Mouse (Mus musculus): ENCODE measurements around the gene Smad5. TPM values are rescaled to one million over a fixed set of nuclear protein-coding genes. Genes with fewer than 3 reads are reported as not detected.
A peak's percentile ranks its signal among the peaks of the same experiment; 100 is the strongest.

Smad5 gene
- polyA plus RNA-seq, 1 experiment from 2014 or later, result 62.2 TPM

GRCm38 (mm10) chr13:56741691-56742090, 38.9 kb downstream of the Smad5 start:
- Histone ChIP-seq H3K4me2 (replicated peaks; ENCODE audit: low read depth, low read length) (no peak overlapping the region), H3K9me3 (ENCODE audit: control insufficient read depth, low read length) (no peaks in the 10 kb centered on the region), H3K36me3 (ENCODE audit: control insufficient read depth, insufficient read depth, low read length) (peaks cover 44% of the 10 kb centered on the region), H3K9ac (ENCODE audit: low read depth, low read length) (no peak overlapping the region), H3K27me3 (ENCODE audit: control insufficient read depth, insufficient read depth, low read length) (no peaks in the 10 kb centered on the region), H3K4me3 (ENCODE audit: low read length) (no peak overlapping the region), H3K27ac (ENCODE audit: low read depth, low read length) (no peak overlapping the region), H3K4me1 (ENCODE audit: control insufficient read depth, insufficient read depth, low read length) (no peaks in the 10 kb centered on the region)
- no peak for ATAC-seq (ENCODE audit: low FRiP score, low TSS enrichment)
- 90% methylated on average over 7 of the region's 7 CpGs for WGBS

GRCm38 (mm10) chr13:56742325-56742901, 39.6 kb downstream of the Smad5 start:
- ATAC-seq (ENCODE audit: low FRiP score, low TSS enrichment), result no peak
- H3K4me2 ChIP-seq (replicated peaks; ENCODE audit: low read depth, low read length), result no peak overlapping the region
- no peak overlapping the region for H3K4me3 ChIP-seq (ENCODE audit: low read length)
- no peaks in the 10 kb centered on the region for H3K9me3 ChIP-seq (ENCODE audit: control insufficient read depth, low read length)
- H3K27ac ChIP-seq (ENCODE audit: low read depth, low read length), result no peak overlapping the region
- H3K36me3 ChIP-seq (ENCODE audit: control insufficient read depth, insufficient read depth, low read length), result peaks cover 37% of the 10 kb centered on the region
- no peaks in the 10 kb centered on the region for H3K27me3 ChIP-seq (ENCODE audit: control insufficient read depth, insufficient read depth, low read length)
- WGBS, result 89% methylated on average over 6 of the region's 6 CpGs
- H3K9ac ChIP-seq (ENCODE audit: low read depth, low read length), result no peak overlapping the region
- no peaks in the 10 kb centered on the region for H3K4me1 ChIP-seq (ENCODE audit: control insufficient read depth, insufficient read depth, low read length)

- peaks cover 3% of the 10 kb centered on the region; the same call in 1 of the 2 replicates for H3K36me3 ChIP-seq (ENCODE audit: control insufficient read depth, insufficient read depth, low read length)
- H3K4me2 ChIP-seq (replicated peaks; ENCODE audit: low read depth, low read length), result no peak overlapping the region
- WGBS, result 75% methylated on average over 10 of the region's 10 CpGs
- H3K4me1 ChIP-seq (ENCODE audit: control insufficient read depth, insufficient read depth, low read length), result no peaks in the 10 kb centered on the region
- H3K27ac ChIP-seq (ENCODE audit: low read depth, low read length), result no peak overlapping the region
- H3K27me3 ChIP-seq (ENCODE audit: control insufficient read depth, insufficient read depth, low read length), result peaks cover 8% of the 10 kb centered on the region
- ATAC-seq (ENCODE audit: low FRiP score, low TSS enrichment), result no peak
- H3K9ac ChIP-seq (ENCODE audit: low read depth, low read length), result no peak overlapping the region
- H3K4me3 ChIP-seq (ENCODE audit: low read length), result no peak overlapping the region
- no peaks in the 10 kb centered on the region for H3K9me3 ChIP-seq (ENCODE audit: control insufficient read depth, low read length)
Observed at GRCm38 (mm10) chr13:56746739-56747532, 44.1 kb downstream of the Smad5 start.

- no peak overlapping the region for H3K27ac ChIP-seq (ENCODE audit: low read depth, low read length)
- no peak overlapping the region for H3K4me3 ChIP-seq (ENCODE audit: low read length)
- WGBS, result 53% methylated on average over 8 of the region's 8 CpGs
Observed at GRCm38 (mm10) chr13:56747554-56747953, 44.7 kb downstream of the Smad5 start.

GRCm38 (mm10) chr13:56749377-56749776, 46.6 kb downstream of the Smad5 start:
- Histone ChIP-seq H3K9me3 (ENCODE audit: control insufficient read depth, low read length) (no peaks in the 10 kb centered on the region), H3K36me3 (ENCODE audit: control insufficient read depth, insufficient read depth, low read length) (no peaks in the 10 kb centered on the region), H3K4me1 (ENCODE audit: control insufficient read depth, insufficient read depth, low read length) (peaks cover 11% of the 10 kb centered on the region; the same call in 1 of the 2 replicates), H3K27ac (ENCODE audit: low read depth, low read length) (no peak overlapping the region), H3K27me3 (ENCODE audit: control insufficient read depth, insufficient read depth, low read length) (peaks cover 33% of the 10 kb centered on the region), H3K4me2 (replicated peaks; ENCODE audit: low read depth, low read length) (no peak overlapping the region), H3K4me3 (ENCODE audit: low read length) (no peak overlapping the region), H3K9ac (ENCODE audit: low read depth, low read length) (no peak overlapping the region)
- 74% methylated on average over 7 of the region's 7 CpGs for WGBS
- ATAC-seq (ENCODE audit: low FRiP score, low TSS enrichment), result no peak

More at GRCm38 (mm10) chr13:56747554-56747953, 44.7 kb downstream of the Smad5 start:
- 0 out of 2 replicates have a peak, but pooled peaks cover 3% of the 10 kb centered on the region for H3K36me3 ChIP-seq (ENCODE audit: control insufficient read depth, insufficient read depth, low read length)
- no peak overlapping the region for H3K4me2 ChIP-seq (replicated peaks; ENCODE audit: low read depth, low read length)
- no peak for ATAC-seq (ENCODE audit: low FRiP score, low TSS enrichment)
- no peaks in the 10 kb centered on the region for H3K9me3 ChIP-seq (ENCODE audit: control insufficient read depth, low read length)
- 0 out of 2 replicates have a peak, but pooled peaks cover under 1% of the 10 kb centered on the region for H3K4me1 ChIP-seq (ENCODE audit: control insufficient read depth, insufficient read depth, low read length)
- no peak overlapping the region for H3K9ac ChIP-seq (ENCODE audit: low read depth, low read length)
- peaks cover 15% of the 10 kb centered on the region for H3K27me3 ChIP-seq (ENCODE audit: control insufficient read depth, insufficient read depth, low read length)

- peaks cover 38% of the 10 kb centered on the region for H3K27me3 ChIP-seq (ENCODE audit: control insufficient read depth, insufficient read depth, low read length)
- no peaks in the 10 kb centered on the region for H3K36me3 ChIP-seq (ENCODE audit: control insufficient read depth, insufficient read depth, low read length)
- no peak overlapping the region for H3K9ac ChIP-seq (ENCODE audit: low read depth, low read length)
- H3K4me3 ChIP-seq (ENCODE audit: low read length), result no peak overlapping the region
- peaks cover 11% of the 10 kb centered on the region; the same call in 1 of the 2 replicates for H3K4me1 ChIP-seq (ENCODE audit: control insufficient read depth, insufficient read depth, low read length)
- H3K27ac ChIP-seq (ENCODE audit: low read depth, low read length), result no peak overlapping the region
- H3K9me3 ChIP-seq (ENCODE audit: control insufficient read depth, low read length), result no peaks in the 10 kb centered on the region
- no peak overlapping the region for H3K4me2 ChIP-seq (replicated peaks; ENCODE audit: low read depth, low read length)
- 39% methylated on average over 5 of the region's 5 CpGs for WGBS
- ATAC-seq (ENCODE audit: low FRiP score, low TSS enrichment), result no peak
Observed at GRCm38 (mm10) chr13:56751774-56752173, 49.0 kb downstream of the Smad5 start.

GRCm38 (mm10) chr13:56752474-56753191, 49.8 kb downstream of the Smad5 start:
- Histone ChIP-seq H3K4me2 (replicated peaks; ENCODE audit: low read depth, low read length) (peak overlapping the region; percentile 94), H3K9ac (ENCODE audit: low read depth, low read length) (peak overlapping the region; percentile 45), H3K9me3 (ENCODE audit: control insufficient read depth, low read length) (no peaks in the 10 kb centered on the region), H3K27ac (ENCODE audit: low read depth, low read length) (no peak overlapping the region), H3K27me3 (ENCODE audit: control insufficient read depth, insufficient read depth, low read length) (peaks cover 38% of the 10 kb centered on the region), H3K4me3 (ENCODE audit: low read length) (peak overlapping the region; percentile 50), H3K36me3 (ENCODE audit: control insufficient read depth, insufficient read depth, low read length) (no peaks in the 10 kb centered on the region), H3K4me1 (ENCODE audit: control insufficient read depth, insufficient read depth, low read length) (peaks cover 11% of the 10 kb centered on the region; the same call in 1 of the 2 replicates)
- WGBS, result 1% methylated on average over 41 of the region's 41 CpGs
- ATAC-seq (ENCODE audit: low FRiP score, low TSS enrichment), result 0 out of 2 replicates have a peak, but pooled peaks have one; percentile 32

GRCm38 (mm10) chr13:56753192-56753951, 50.6 kb downstream of the Smad5 start, which contains the start of gene Gm45623:
Gene Gm45623, minus strand, starts transcription at chr13:56753827.
- Histone ChIP-seq H3K4me1 (ENCODE audit: control insufficient read depth, insufficient read depth, low read length) (peaks cover 11% of the 10 kb centered on the region; the same call in 1 of the 2 replicates), H3K9ac (ENCODE audit: low read depth, low read length) (peak within 1 kb of the TSS; percentile 45), H3K4me3 (ENCODE audit: low read length) (peak within 1 kb of the TSS; percentile 50), H3K4me2 (replicated peaks; ENCODE audit: low read depth, low read length) (peak within 1 kb of the TSS; percentile 94), H3K9me3 (ENCODE audit: control insufficient read depth, low read length) (no peaks in the 10 kb centered on the region), H3K36me3 (ENCODE audit: control insufficient read depth, insufficient read depth, low read length) (no peaks in the 10 kb centered on the region), H3K27ac (ENCODE audit: low read depth, low read length) (no peak within 1 kb of the TSS), H3K27me3 (ENCODE audit: control insufficient read depth, insufficient read depth, low read length) (peaks cover 38% of the 10 kb centered on the region)
- no peak for ATAC-seq (ENCODE audit: low FRiP score, low TSS enrichment)
- under 1% methylated on average over 68 of the region's 71 CpGs for WGBS
